Mouse (Mus musculus) adrenal gland, adult 2 months (tissue): Measurements from ENCODE around the gene Cox7a2. TPM values are rescaled to one million over a fixed set of nuclear protein-coding genes. Genes with fewer than 3 reads are reported as not detected.

Experiments used
- DNase-seq: peaks from one replicate; pipeline ENCODE4 v3.0.0; 2021
- long read RNA-seq: library from polyadenylated mRNA; stranded (forward); transcript quantifications from one replicate; pipeline ENCODE4 v2.0.0, GENCODE M21; 2021
- polyA plus RNA-seq: library from polyadenylated mRNA; depleted of rRNA; stranded (reverse); fragments of >200 nt; gene quantifications from 2 replicates; pipeline ENCODE4 v1.2.3, GENCODE M21; 2012; rRNA removed
- total RNA-seq, 2 experiments: library from RNA; stranded (reverse); gene quantifications; 2 replicates each; pipeline ENCODE4 v1.2.3; 2021

The Cox7a2 gene
- total RNA-seq (100 to 1,000 TPM; 284 to 423 TPM), polyA plus RNA-seq (71.5 and 75.3 TPM in 2 replicates)
- long read RNA-seq, transcript Cox7a2-201 (4 exons, 659 nt) = major isoform, 537 of 602 reads
- long read RNA-seq, partial matches to known transcripts = 4 of 602 reads
- long read RNA-seq, other reads (novel, unspliced or antisense) = 58 of 602 reads

DNA sequence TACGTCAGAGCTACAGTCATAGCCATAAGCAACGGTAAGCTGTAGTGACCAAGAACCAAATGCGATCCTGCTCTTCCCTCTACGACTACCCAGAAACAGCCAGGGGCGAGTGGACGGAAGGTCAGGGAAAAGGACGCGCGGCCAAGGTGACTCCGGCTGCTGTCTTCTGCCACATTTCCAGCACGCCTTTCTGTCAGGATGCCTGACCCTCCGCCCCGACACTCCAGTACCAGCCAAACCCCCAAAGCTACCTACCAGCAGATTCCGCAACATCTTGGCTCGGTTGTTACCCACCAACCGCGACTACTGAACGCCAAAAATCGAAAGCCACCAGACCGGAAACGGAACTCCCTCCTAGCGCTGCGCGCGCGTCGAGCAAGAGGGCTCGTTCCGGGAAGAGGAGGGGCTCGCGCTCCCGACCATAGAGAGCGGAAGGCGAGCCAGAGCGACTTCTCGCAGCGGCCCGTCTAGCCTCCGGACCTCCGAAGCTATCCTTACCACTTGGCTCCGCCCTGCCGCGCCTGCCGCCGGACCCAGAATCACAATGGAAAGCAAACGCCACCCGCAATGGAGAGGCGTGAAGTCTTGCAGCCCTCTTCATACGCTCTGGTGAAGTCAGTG is at the start of gene Cox7a2:
Cox7a2 (minus strand) TSS at position 494 of the 621 bp plus-strand sequence.
- DNase-seq = peak; percentile 97

GRCm38 (mm10) chr9:79809411-79809810 is 49.7 kb upstream of the Cox7a2 start:
- no peak for DNase-seq

DNA sequence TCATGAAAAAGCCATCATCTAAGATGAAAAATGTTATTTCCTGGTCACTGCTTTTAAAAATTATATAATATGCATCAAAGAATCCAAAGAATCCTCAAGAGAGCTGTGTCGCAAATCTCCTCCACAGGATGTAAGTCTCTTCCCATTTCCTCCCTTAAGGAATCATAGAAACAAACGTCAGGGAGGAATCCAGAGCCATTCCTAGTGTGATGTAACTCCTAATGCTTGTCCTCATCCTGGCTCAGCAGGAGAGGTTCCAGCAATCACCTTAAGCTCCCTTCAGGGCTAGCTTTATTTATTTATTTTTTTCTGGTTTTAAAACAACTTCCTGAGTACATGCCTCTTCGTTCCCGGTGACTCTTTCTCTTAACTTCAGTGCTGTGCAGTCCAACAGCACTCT is 47.5 kb upstream of the Cox7a2 start:
- DNase-seq = no peak

DNA sequence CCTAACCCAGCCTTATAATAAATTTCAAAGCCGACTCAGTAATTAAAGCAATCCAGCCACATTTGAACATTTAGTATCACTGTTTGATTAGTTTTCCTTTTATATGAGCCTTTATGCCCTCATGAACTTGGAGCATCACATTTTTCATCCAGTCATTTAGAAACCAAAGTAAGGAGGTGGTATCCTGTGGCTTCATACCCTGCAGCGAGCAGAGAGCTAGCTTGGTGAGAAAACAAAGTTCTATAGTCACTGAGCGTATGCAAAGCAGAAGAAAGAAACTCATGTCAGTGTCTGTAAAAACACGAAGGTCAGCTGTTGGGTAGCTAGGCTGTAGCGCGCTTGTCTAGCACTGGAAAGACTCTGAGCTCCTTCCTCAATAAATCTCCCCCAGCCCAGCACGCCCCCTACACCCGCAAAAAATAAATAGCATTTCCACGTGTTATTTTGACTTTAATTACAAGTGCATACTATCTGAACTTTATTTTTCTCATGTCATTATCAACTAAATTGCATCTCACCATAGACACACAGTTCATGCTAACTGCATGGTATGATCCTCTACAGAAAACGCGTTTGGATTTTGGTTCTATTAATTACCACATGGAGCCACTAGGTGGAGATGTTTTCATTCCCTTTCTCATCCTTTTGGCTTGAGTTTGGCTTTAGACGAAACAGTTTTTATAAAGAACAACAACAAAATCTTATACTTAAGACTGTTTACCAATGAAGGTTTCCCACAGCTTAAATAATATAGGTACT is 46.8 kb upstream of the Cox7a2 start:
- no peak for DNase-seq

DNA sequence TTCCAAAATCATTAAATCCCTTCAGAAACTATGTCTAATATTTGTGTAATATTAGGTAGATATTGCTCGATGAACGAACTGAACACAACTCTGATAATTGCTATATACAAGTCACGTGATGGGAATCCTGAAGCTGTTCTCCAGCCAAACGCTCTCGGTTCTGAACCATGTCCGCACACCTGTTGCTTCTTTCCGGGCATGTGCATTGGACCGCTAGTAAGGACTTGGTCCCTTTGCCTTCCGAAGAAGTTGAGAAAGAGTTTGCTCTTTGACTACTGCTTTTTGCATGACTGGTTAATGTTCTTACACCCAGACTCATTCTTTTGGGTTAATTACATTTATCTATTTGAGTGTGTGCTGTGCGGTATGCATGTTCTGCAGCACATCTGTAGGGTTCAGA is 45.7 kb upstream of the Cox7a2 start:
- no peak for DNase-seq

GRCm38 (mm10) chr9:79796461-79797135 is 36.9 kb upstream of the Cox7a2 start:
- DNase-seq = no peak

DNA sequence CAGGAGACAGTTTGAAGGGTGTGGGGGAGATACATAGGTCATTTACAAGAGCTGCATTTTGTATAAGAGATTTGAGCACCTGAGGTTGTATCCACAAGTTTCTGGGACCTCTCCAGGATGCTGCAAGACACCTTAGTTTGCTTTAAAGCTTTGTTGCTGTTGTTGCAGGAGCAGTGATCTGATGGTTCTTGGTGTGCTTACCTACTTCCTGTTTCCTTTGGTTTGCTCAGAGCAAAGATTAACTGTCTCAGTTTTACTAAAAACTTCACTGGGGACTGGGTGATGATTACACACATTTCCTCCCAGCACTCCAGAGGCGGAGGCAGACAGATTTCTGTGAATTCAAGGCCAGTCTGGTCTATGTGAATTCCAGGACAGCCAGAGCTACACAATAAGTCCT is 35.4 kb upstream of the Cox7a2 start:
- DNase-seq = no peak

DNA sequence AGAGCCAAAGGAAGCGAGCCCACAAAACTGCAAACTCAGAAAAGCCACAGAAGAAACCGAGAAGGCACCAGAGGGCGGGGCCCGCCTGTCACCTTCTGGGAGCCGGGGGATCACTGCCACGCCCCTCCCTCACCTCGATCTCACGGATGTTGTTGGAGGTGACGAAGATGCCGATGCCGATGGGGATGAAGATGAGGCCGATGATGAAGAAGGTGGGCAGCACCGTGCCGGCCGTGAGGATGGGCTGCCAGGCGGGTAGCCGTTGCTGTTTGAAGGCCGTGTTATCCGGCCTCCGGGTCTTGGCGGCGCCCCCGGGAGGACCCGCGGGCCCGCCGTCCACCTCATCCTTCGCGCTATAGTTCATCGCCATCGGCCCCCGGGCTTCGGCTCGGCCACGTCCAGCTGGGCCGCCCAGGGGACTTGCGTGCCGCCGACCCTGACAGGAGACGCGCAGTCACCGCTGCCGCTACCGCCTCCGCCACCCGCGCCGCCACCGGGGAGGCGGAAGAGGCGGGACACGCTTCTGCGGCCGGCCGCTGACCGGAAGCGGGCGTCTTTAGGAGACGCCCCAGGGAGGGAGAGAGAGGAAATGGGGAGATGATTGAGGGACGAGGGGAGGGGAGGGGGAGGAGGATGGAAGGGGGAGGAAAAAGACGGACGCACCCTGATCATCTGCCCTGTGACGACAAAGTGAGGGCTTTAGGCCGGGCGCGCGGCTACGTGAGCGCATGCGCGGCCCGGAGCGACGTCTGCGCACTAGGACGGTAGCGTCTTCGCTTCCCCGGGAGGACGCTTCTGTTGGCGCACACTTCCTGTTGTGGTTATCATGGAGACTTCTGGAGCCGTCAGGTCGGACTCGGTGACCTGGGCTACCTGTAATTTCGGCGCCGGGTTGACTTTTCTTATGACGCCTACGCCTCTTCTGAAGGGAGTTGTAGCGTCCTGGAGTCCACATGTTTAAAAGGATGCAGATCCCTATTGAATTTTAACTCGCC is 33.5 kb upstream of the Cox7a2 start, which contains the start of gene Tmem30a:
Tmem30a (minus strand) TSS at position 667 of the 995 bp plus-strand sequence.
- peak; percentile 97 for DNase-seq

- peak; percentile 14 for DNase-seq
Observed at GRCm38 (mm10) chr9:79785794-79786085, 26.1 kb upstream of the Cox7a2 start.

GRCm38 (mm10) chr9:79784934-79785793 is 25.5 kb upstream of the Cox7a2 start:
- no peak for DNase-seq

GRCm38 (mm10) chr9:79784439-79784838 is 24.8 kb upstream of the Cox7a2 start:
- no peak for DNase-seq

DNA sequence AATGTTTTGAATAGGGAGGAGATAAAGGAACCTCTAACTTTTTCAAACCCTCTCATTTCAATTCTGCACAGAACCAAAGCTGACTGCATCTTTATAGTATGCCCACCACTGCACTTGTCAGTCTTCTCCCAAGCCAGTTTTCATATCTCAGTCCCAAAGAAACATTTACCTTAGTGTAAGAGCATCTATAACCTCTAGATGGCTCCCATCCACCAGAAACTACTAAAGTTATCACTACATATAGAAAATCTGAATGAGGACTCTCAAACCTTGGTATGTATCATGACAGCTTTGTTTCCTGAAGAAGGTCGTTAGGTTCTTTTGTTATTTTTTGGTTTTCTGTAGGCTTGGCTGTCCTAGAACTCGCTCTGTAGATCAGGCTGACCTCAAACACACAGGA is 19.7 kb upstream of the Cox7a2 start:
- no peak for DNase-seq

GRCm38 (mm10) chr9:79766991-79767545 is 7.4 kb upstream of the Cox7a2 start:
- no peak for DNase-seq

GRCm38 (mm10) chr9:79765329-79765728 is 5.7 kb upstream of the Cox7a2 start:
- DNase-seq = no peak

- DNase-seq = no peak
Observed at GRCm38 (mm10) chr9:79762519-79762918, 2.8 kb upstream of the Cox7a2 start.

GRCm38 (mm10) chr9:79760076-79760475 is 398 bp upstream of the Cox7a2 start:
- no peak for DNase-seq

GRCm38 (mm10) chr9:79755311-79755710 is 4.4 kb downstream of the Cox7a2 start:
- no peak for DNase-seq

DNA sequence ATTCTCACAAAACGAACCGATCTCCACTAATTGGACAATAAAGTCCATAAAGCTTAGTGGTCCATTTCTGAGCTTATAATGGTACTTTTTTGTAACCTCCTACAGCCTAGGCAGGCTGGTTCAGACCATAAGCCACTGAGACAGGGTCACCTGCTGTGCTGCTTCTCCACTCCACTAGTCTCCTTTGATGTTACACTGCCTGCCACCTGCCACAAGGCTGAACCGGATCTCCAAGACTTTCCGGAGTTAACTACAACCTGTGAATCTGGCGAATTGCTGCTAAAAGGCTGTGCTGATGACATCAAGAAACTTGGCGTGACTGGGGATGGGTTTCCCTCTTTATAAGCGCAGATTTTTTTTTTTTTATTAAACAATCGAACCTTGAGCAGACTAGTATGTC is 7.8 kb downstream of the Cox7a2 start:
- DNase-seq = no peak

- DNase-seq = no peak
Observed at GRCm38 (mm10) chr9:79750709-79751108, 9.0 kb downstream of the Cox7a2 start.

DNA sequence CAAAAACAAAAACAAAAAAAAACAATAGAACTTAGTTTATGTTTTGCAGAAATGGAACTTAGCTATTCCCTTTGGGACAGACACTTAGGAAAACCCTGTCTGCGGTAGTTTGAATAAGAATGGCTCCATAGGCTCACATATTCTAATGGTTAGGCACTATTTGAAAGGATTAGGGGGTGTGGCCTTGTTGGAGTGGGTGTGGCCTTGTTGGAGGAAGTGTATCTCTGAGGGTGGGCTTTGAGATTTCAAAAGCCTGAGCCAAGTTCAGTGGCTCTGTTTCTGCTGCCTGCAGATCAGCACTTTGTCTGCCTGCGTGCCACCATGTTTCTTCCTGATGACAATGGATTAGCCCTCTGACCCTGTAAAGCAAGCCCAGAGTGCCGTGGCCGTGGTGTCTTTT is 14.6 kb downstream of the Cox7a2 start:
- DNase-seq = no peak
